Mouse (Mus musculus): Measurements from ENCODE around the gene Phldb3. TPM values are rescaled to one million over a fixed set of nuclear protein-coding genes. Genes with fewer than 3 reads are reported as not detected.

The Phldb3 gene
- polyA plus RNA-seq, 1 experiment from 2014 or later = not detected

- H3K27me3 ChIP-seq (replicated peaks; ENCODE audit: control insufficient read depth, insufficient read depth, low read length) = no peaks in the 10 kb centered on the region
- peaks cover 16% of the 10 kb centered on the region for H3K4me1 ChIP-seq (ENCODE audit: control insufficient read depth, insufficient read depth, low read depth, low read length)
- 51% methylated on average over 4 of the region's 4 CpGs for WGBS
- H3K4me2 ChIP-seq (ENCODE audit: low read length) = no peak overlapping the region
- no peak overlapping the region for H3K27ac ChIP-seq (ENCODE audit: low read depth, low read length)
- ATAC-seq = no peak
- no peaks in the 10 kb centered on the region for H3K36me3 ChIP-seq (ENCODE audit: control insufficient read depth, insufficient read depth, low read length)
- H3K9me3 ChIP-seq (ENCODE audit: control insufficient read depth, low read length) = no peaks in the 10 kb centered on the region
- no peak overlapping the region for H3K9ac ChIP-seq (ENCODE audit: low read depth, low read length)
- no peak overlapping the region for H3K4me3 ChIP-seq (ENCODE audit: low read length)
These were observed 18.4 kb upstream of the Phldb3 start for GRCm38 (mm10) chr7:24592163-24592562.

GRCm38 (mm10) chr7:24592781-24593180 lies 17.8 kb upstream of the Phldb3 start:
- Histone ChIP-seq H3K4me1 (ENCODE audit: control insufficient read depth, insufficient read depth, low read depth, low read length) (peaks cover 13% of the 10 kb centered on the region), H3K27me3 (replicated peaks; ENCODE audit: control insufficient read depth, insufficient read depth, low read length) (no peaks in the 10 kb centered on the region), H3K36me3 (ENCODE audit: control insufficient read depth, insufficient read depth, low read length) (no peaks in the 10 kb centered on the region), H3K27ac (ENCODE audit: low read depth, low read length) (no peak overlapping the region), H3K9ac (ENCODE audit: low read depth, low read length) (no peak overlapping the region), H3K9me3 (ENCODE audit: control insufficient read depth, low read length) (no peaks in the 10 kb centered on the region), H3K4me2 (ENCODE audit: low read length) (no peak overlapping the region), H3K4me3 (ENCODE audit: low read length) (no peak overlapping the region)
- ATAC-seq = no peak
- WGBS = 82% methylated on average over 6 of the region's 6 CpGs

GRCm38 (mm10) chr7:24593621-24594308 lies 16.8 kb upstream of the Phldb3 start:
- H3K9me3 ChIP-seq (ENCODE audit: control insufficient read depth, low read length) = no peaks in the 10 kb centered on the region
- H3K27ac ChIP-seq (ENCODE audit: low read depth, low read length) = no peak overlapping the region
- peak overlapping the region; percentile 71 for H3K4me3 ChIP-seq (ENCODE audit: low read length)
- H3K27me3 ChIP-seq (replicated peaks; ENCODE audit: control insufficient read depth, insufficient read depth, low read length) = no peaks in the 10 kb centered on the region
- no peaks in the 10 kb centered on the region for H3K36me3 ChIP-seq (ENCODE audit: control insufficient read depth, insufficient read depth, low read length)
- H3K9ac ChIP-seq (ENCODE audit: low read depth, low read length) = peak overlapping the region; percentile 82
- H3K4me2 ChIP-seq (ENCODE audit: low read length) = peak overlapping the region; percentile 75
- 3% methylated on average over 37 of the region's 39 CpGs for WGBS
- ATAC-seq = peak; percentile 88
- H3K4me1 ChIP-seq (ENCODE audit: control insufficient read depth, insufficient read depth, low read depth, low read length) = peaks cover 13% of the 10 kb centered on the region

- 8% methylated on average over 13 of the region's 13 CpGs for WGBS
These were observed 16.2 kb upstream of the Phldb3 start for GRCm38 (mm10) chr7:24594309-24594803.

GRCm38 (mm10) chr7:24595464-24595863 lies 15.1 kb upstream of the Phldb3 start:
- no peaks in the 10 kb centered on the region for H3K9me3 ChIP-seq (ENCODE audit: control insufficient read depth, low read length)
- no peaks in the 10 kb centered on the region for H3K27me3 ChIP-seq (replicated peaks; ENCODE audit: control insufficient read depth, insufficient read depth, low read length)
- peaks cover 13% of the 10 kb centered on the region for H3K4me1 ChIP-seq (ENCODE audit: control insufficient read depth, insufficient read depth, low read depth, low read length)
- no peak overlapping the region for H3K27ac ChIP-seq (ENCODE audit: low read depth, low read length)
- H3K9ac ChIP-seq (ENCODE audit: low read depth, low read length) = no peak overlapping the region
- H3K36me3 ChIP-seq (ENCODE audit: control insufficient read depth, insufficient read depth, low read length) = no peaks in the 10 kb centered on the region
- no peak for ATAC-seq
- no peak overlapping the region for H3K4me3 ChIP-seq (ENCODE audit: low read length)
- 86% methylated on average over 2 of the region's 2 CpGs for WGBS
- H3K4me2 ChIP-seq (ENCODE audit: low read length) = no peak overlapping the region

More at GRCm38 (mm10) chr7:24594309-24594803, 16.2 kb upstream of the Phldb3 start:
- H3K4me2 ChIP-seq (ENCODE audit: low read length) = peak overlapping the region; percentile 75
- H3K9ac ChIP-seq (ENCODE audit: low read depth, low read length) = peak overlapping the region; percentile 82
- ATAC-seq = peak; percentile 3; the same call in 1 of the 2 replicates
- no peak overlapping the region for H3K27ac ChIP-seq (ENCODE audit: low read depth, low read length)
- H3K9me3 ChIP-seq (ENCODE audit: control insufficient read depth, low read length) = no peaks in the 10 kb centered on the region
- peak overlapping the region; percentile 71 for H3K4me3 ChIP-seq (ENCODE audit: low read length)
- peaks cover 13% of the 10 kb centered on the region for H3K4me1 ChIP-seq (ENCODE audit: control insufficient read depth, insufficient read depth, low read depth, low read length)
- H3K36me3 ChIP-seq (ENCODE audit: control insufficient read depth, insufficient read depth, low read length) = no peaks in the 10 kb centered on the region
- H3K27me3 ChIP-seq (replicated peaks; ENCODE audit: control insufficient read depth, insufficient read depth, low read length) = no peaks in the 10 kb centered on the region

GRCm38 (mm10) chr7:24598121-24598520 lies 12.4 kb upstream of the Phldb3 start:
- Histone ChIP-seq H3K4me1 (ENCODE audit: control insufficient read depth, insufficient read depth, low read depth, low read length) (peaks cover 10% of the 10 kb centered on the region), H3K9me3 (ENCODE audit: control insufficient read depth, low read length) (no peaks in the 10 kb centered on the region), H3K9ac (ENCODE audit: low read depth, low read length) (no peak overlapping the region), H3K36me3 (ENCODE audit: control insufficient read depth, insufficient read depth, low read length) (no peaks in the 10 kb centered on the region), H3K27me3 (replicated peaks; ENCODE audit: control insufficient read depth, insufficient read depth, low read length) (no peaks in the 10 kb centered on the region), H3K4me3 (ENCODE audit: low read length) (no peak overlapping the region), H3K27ac (ENCODE audit: low read depth, low read length) (no peak overlapping the region), H3K4me2 (ENCODE audit: low read length) (no peak overlapping the region)
- ATAC-seq = no peak
- WGBS = 69% methylated on average over 4 of the region's 4 CpGs

GRCm38 (mm10) chr7:24599211-24600067 lies 11.1 kb upstream of the Phldb3 start:
- ATAC-seq = no peak
- no peaks in the 10 kb centered on the region for H3K9me3 ChIP-seq (ENCODE audit: control insufficient read depth, low read length)
- H3K4me2 ChIP-seq (ENCODE audit: low read length) = no peak overlapping the region
- WGBS = 81% methylated on average over 15 of the region's 15 CpGs
- no peak overlapping the region for H3K4me3 ChIP-seq (ENCODE audit: low read length)
- H3K36me3 ChIP-seq (ENCODE audit: control insufficient read depth, insufficient read depth, low read length) = no peaks in the 10 kb centered on the region
- H3K9ac ChIP-seq (ENCODE audit: low read depth, low read length) = no peak overlapping the region
- H3K27me3 ChIP-seq (replicated peaks; ENCODE audit: control insufficient read depth, insufficient read depth, low read length) = no peaks in the 10 kb centered on the region
- H3K4me1 ChIP-seq (ENCODE audit: control insufficient read depth, insufficient read depth, low read depth, low read length) = 0 out of 2 replicates have a peak, but pooled peaks cover 5% of the 10 kb centered on the region
- H3K27ac ChIP-seq (ENCODE audit: low read depth, low read length) = no peak overlapping the region

GRCm38 (mm10) chr7:24600941-24601597 lies 9.5 kb upstream of the Phldb3 start:
- ATAC-seq = peak; percentile 94
- Histone ChIP-seq H3K4me3 (ENCODE audit: low read length) (peak overlapping the region; percentile 30; the same call in 1 of the 2 replicates), H3K27me3 (replicated peaks; ENCODE audit: control insufficient read depth, insufficient read depth, low read length) (no peaks in the 10 kb centered on the region), H3K27ac (ENCODE audit: low read depth, low read length) (0 out of 2 replicates have a peak overlapping the region, but pooled peaks have one; percentile 24), H3K36me3 (ENCODE audit: control insufficient read depth, insufficient read depth, low read length) (no peaks in the 10 kb centered on the region), H3K4me1 (ENCODE audit: control insufficient read depth, insufficient read depth, low read depth, low read length) (no peaks in the 10 kb centered on the region), H3K4me2 (ENCODE audit: low read length) (peak overlapping the region; percentile 60), H3K9me3 (ENCODE audit: control insufficient read depth, low read length) (no peaks in the 10 kb centered on the region), H3K9ac (ENCODE audit: low read depth, low read length) (peak overlapping the region; percentile 51; the same call in 1 of the 2 replicates)
- WGBS = 2% methylated on average over 13 of the region's 13 CpGs

Measured in hindbrain, embryonic 16.5 days (tissue).